Mouse (Mus musculus): ENCODE measurements around the gene B3gnt2. TPM values are rescaled to one million over a fixed set of nuclear protein-coding genes. Genes with fewer than 3 reads are reported as not detected.

The B3gnt2 gene
- total RNA-seq, 2 experiments from 2014 or later, result 12.2 to 17.4 TPM

DNA sequence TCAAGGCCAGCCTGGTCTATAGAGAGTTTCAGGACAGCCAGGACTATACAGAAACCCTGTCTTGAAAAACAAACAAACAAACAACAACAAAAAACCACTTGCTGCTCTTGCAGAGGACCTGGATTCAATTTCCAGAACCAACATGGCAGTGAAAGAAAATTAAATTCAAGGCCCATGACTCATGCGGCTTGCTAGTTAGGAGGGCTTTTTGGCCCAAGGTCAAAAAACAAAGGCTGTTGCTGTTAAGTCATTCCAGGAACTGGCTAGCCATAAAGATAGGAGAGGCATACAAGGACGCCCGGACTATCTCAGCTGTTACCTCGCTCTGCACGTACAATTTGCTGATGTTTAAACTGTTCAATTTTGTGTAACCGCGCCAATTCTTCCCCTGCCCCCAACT is 142.7 kb downstream of the B3gnt2 start:
- no peak for DNase-seq

DNA sequence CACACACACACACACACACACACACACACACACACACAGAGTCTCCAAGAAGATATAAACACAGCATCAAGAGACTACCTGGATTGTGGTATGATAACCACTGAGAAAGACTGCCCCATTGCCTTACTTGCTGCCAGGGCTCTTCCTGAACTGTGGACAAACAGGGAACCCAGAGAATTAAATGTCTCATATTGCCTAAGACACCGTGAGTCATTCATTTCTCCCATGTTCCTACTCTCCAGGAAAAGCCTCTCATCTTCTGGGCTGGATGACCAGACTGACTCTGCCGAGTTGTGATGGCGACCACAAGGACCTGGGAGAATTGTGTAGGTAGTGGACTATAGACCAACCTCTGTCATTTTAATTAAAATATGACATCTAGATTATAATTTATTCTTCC is 149.4 kb downstream of the B3gnt2 start:
- DNase-seq, result no peak

- no peak for DNase-seq
Observed at GRCm38 (mm10) chr11:22710596-22710995, 150.2 kb downstream of the B3gnt2 start.

Other genes starting within 250 kb of the B3gnt2 start
- 10 to 100 TPM; 62.7 to 63.7 TPM for gene Zrsr1, start 111.0 kb upstream of the B3gnt2 start, total RNA-seq (2021)
- 10 to 100 TPM in 1 of 2 experiments, 1 to 10 TPM in 1; 9.2 to 11.3 TPM for gene Gm28048, start 121.1 kb upstream of the B3gnt2 start, total RNA-seq (2021)
- 10 to 100 TPM; 52.6 to 64.1 TPM for gene Commd1, start 121.4 kb upstream of the B3gnt2 start, total RNA-seq (2021)
- gene Cct4, start 129.6 kb upstream of the B3gnt2 start, total RNA-seq (2021), result 100 to 1,000 TPM; 118 to 121 TPM
- gene Fam161a, start 146.6 kb upstream of the B3gnt2 start, total RNA-seq (2021), result 1 to 10 TPM; 3.4 to 5.6 TPM

Data from layer of hippocampus, postnatal 36 days (tissue).